ENCODE assay signal across 10 mouse cellular contexts in the genomic region with DNA sequence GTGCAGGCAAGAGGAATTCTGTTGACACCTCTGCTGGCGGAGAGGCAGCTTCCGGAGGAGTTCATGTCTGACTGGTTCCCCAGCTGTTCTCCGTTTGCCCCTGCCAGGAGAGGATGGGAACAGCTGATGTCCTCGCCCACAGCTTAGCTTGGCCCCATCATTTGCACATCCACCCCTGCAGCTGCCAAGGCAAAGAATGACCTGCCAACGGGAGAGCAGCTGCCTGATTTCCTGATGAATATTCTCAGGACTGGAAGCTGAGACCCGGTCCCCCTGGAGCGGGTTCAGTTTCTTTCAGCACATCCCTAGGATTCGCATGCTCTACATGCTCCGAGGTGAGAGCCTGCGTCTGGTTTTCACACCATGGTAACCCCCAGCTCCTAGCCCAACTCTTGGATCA. TPM values are rescaled to one million over a fixed set of nuclear protein-coding genes. Genes with fewer than 3 reads are reported as not detected.
DNase-seq lines count a peak whose midpoint lies in the region; ATAC-seq and TF ChIP-seq lines count a peak whose summit lies in the region.
"Had no signal": no experiment of that assay in that cellular context is flagged by ENCODE, and none has a peak within 500 bp of the region (broad histone marks: within the 10 kb centered on the region; RNA-seq: fewer than 3 reads in every experiment).

No protein-coding gene starts in this region.

- DNase-seq in forebrain, embryonic 14.5 days (ENCODE audit: low spot score), result peak; percentile 57
- DNase-seq in forebrain, embryonic 10.5 days (ENCODE audit: extremely low spot score, low spot score), result no peak
- peak; percentile 79 for DNase-seq in brain, embryonic 14.5 days (ENCODE audit: low read depth)
- peak; percentile 38 for DNase-seq in heart, postnatal 25 days (ENCODE audit: low spot score)
- DNase-seq in left cerebral cortex, postnatal 4 days, result peak; percentile 91
- DNase-seq in adrenal gland, postnatal 36 days, result no peak
- DNase-seq in adrenal gland, adult (ENCODE audit: inconsistent age in 2 of 2, low spot score in 1 of 2), result no peak

- intact Hi-C loops in heart, postnatal 25 days (cut with DNase I), result no loop called here
- intact Hi-C loops in left cerebral cortex, postnatal 4 days (cut with DNase I), result loop anchor here (5.0 kb wide), 1 partner anchor 346 kb away; no protein-coding TSS in a partner anchor

- H3K4me2 ChIP-seq in forebrain, embryonic 14.5 days (ENCODE audit: low read length), result no peak overlapping the region
- no peak overlapping the region for H3K4me2 ChIP-seq in kidney, embryonic 15.5 days
- H3K4me2 ChIP-seq: embryonic facial prominence, embryonic 13.5 days had no signal

- WGBS in forebrain, embryonic 14.5 days, result 67% methylated on average over 10 of the region's 10 CpGs
- WGBS in forebrain, embryonic 10.5 days, result 78% methylated on average over 10 of the region's 10 CpGs
- 66% methylated on average over 10 of the region's 10 CpGs for WGBS in kidney, embryonic 15.5 days

- no peak overlapping the region for H3K27ac ChIP-seq in forebrain, embryonic 14.5 days (ENCODE audit: low read depth, low read length)
- H3K27ac ChIP-seq in forebrain, embryonic 10.5 days, result no peak overlapping the region
- H3K27ac ChIP-seq in kidney, embryonic 15.5 days, result no peak overlapping the region
- H3K27ac ChIP-seq: embryonic facial prominence, embryonic 13.5 days; macrophage had no signal

- H3K4me3 ChIP-seq in forebrain, embryonic 14.5 days (ENCODE audit: low read depth, low read length), result no peak overlapping the region
- H3K4me3 ChIP-seq in forebrain, embryonic 10.5 days, result no peak overlapping the region
- no peak overlapping the region for H3K4me3 ChIP-seq in kidney, embryonic 15.5 days (replicated peaks)
- H3K4me3 ChIP-seq: embryonic facial prominence, embryonic 13.5 days had no signal

- H3K9me3 ChIP-seq in forebrain, embryonic 14.5 days (replicated peaks; ENCODE audit: control insufficient read depth, low read length), result no peaks in the 10 kb centered on the region
- no peaks in the 10 kb centered on the region for H3K9me3 ChIP-seq in forebrain, embryonic 10.5 days
- no peaks in the 10 kb centered on the region for H3K9me3 ChIP-seq in kidney, embryonic 15.5 days (replicated peaks)
- H3K9me3 ChIP-seq: embryonic facial prominence, embryonic 13.5 days had no signal

- H3K27me3 ChIP-seq in forebrain, embryonic 14.5 days (replicated peaks; ENCODE audit: control insufficient read depth, insufficient read depth, low read length), result no peaks in the 10 kb centered on the region
- H3K27me3 ChIP-seq in forebrain, embryonic 10.5 days (ENCODE audit: poor library complexity, severe bottlenecking), result no peaks in the 10 kb centered on the region
- H3K27me3 ChIP-seq in kidney, embryonic 15.5 days, result no peaks in the 10 kb centered on the region
- H3K27me3 ChIP-seq: embryonic facial prominence, embryonic 13.5 days had no signal

- no peaks in the 10 kb centered on the region for H3K4me1 ChIP-seq in forebrain, embryonic 14.5 days (ENCODE audit: control insufficient read depth, insufficient read depth, low read length)
- H3K4me1 ChIP-seq in forebrain, embryonic 10.5 days, result no peaks in the 10 kb centered on the region
- no peaks in the 10 kb centered on the region for H3K4me1 ChIP-seq in kidney, embryonic 15.5 days

- H3K36me3 ChIP-seq in forebrain, embryonic 14.5 days (ENCODE audit: control insufficient read depth, insufficient read depth, low read length), result no peaks in the 10 kb centered on the region
- H3K36me3 ChIP-seq in forebrain, embryonic 10.5 days (replicated peaks), result no peaks in the 10 kb centered on the region
- no peaks in the 10 kb centered on the region for H3K36me3 ChIP-seq in kidney, embryonic 15.5 days
- H3K36me3 ChIP-seq: embryonic facial prominence, embryonic 13.5 days had no signal

- no peak for TF ChIP-seq CTCF in brain, embryonic 14.5 days (IDR thresholded peaks at IDR 0.05; ENCODE audit: borderline replicate concordance, extremely low read depth, insufficient read depth, insufficient read length)

- no peak for TF ChIP-seq POLR2A in brain, embryonic 14.5 days (IDR thresholded peaks at IDR 0.05; ENCODE audit: borderline replicate concordance, extremely low read depth, insufficient read depth, insufficient read length, poor library complexity, severe bottlenecking)

- H3K9ac ChIP-seq in forebrain, embryonic 14.5 days (ENCODE audit: low read length), result no peak overlapping the region
- no peak overlapping the region for H3K9ac ChIP-seq in kidney, embryonic 15.5 days
- H3K9ac ChIP-seq: embryonic facial prominence, embryonic 13.5 days had no signal

- no peak; the same call in 1 of the 2 replicates for ATAC-seq in forebrain, embryonic 14.5 days
- no peak for ATAC-seq in kidney, embryonic 15.5 days (replicated peaks; ENCODE audit: low FRiP score)

RNA-seq across cellular contexts. Expression of a gene that starts 24.0 kb away (rescaled TPM):
- 1.9 and 4.8 TPM in 2 replicates for polyA plus RNA-seq in forebrain, embryonic 14.5 days (2014; fragmentation: Nextera tagmentation; extraction: Ambion mirVana)
- 0.93 and 1.1 TPM in 2 replicates for polyA plus RNA-seq in forebrain, embryonic 10.5 days (2016; fragmentation: Nextera tagmentation; extraction: Ambion mirVana)
- 3.5 and 6.3 TPM in 2 replicates for polyA plus RNA-seq in brain, embryonic 14.5 days (2012; rRNA removed)
- 1 to 10 TPM in 1 of 2 experiments, under 1 TPM in 1; 0.78 to 1.4 TPM for total RNA-seq in heart, postnatal 25 days (2021)
- 10 to 100 TPM; 14.3 to 15.3 TPM for total RNA-seq in left cerebral cortex, postnatal 4 days (2021)
- 4.6 and 6.8 TPM in 2 replicates for polyA plus RNA-seq in kidney, embryonic 15.5 days (2015; fragmentation: Nextera tagmentation; extraction: Ambion mirVana)
- total RNA-seq in adrenal gland, postnatal 36 days (2021), result 10 to 100 TPM in 1 of 2 experiments, 1 to 10 TPM in 1; 8.1 to 10.6 TPM
- polyA plus RNA-seq: macrophage had no signal

Comparison
In these comparisons a context has a peak if more than half of its experiments do, and no peak if none do; other contexts are left out.
1. DNase-seq: peak in forebrain, embryonic 14.5 days (single experiment), brain, embryonic 14.5 days (single experiment), heart, postnatal 25 days (single experiment) and left cerebral cortex, postnatal 4 days (single experiment); none in forebrain, embryonic 10.5 days (single experiment), adrenal gland, postnatal 36 days (0 of 2) and adrenal gland, adult (0 of 2).